Mouse (Mus musculus): ENCODE results near the gene Bglap2. TPM values are rescaled to one million over a fixed set of nuclear protein-coding genes. Genes with fewer than 3 reads are reported as not detected.

Bglap2 gene
- polyA plus RNA-seq, 1 experiment from 2014 or later: 1.3 TPM

DNA sequence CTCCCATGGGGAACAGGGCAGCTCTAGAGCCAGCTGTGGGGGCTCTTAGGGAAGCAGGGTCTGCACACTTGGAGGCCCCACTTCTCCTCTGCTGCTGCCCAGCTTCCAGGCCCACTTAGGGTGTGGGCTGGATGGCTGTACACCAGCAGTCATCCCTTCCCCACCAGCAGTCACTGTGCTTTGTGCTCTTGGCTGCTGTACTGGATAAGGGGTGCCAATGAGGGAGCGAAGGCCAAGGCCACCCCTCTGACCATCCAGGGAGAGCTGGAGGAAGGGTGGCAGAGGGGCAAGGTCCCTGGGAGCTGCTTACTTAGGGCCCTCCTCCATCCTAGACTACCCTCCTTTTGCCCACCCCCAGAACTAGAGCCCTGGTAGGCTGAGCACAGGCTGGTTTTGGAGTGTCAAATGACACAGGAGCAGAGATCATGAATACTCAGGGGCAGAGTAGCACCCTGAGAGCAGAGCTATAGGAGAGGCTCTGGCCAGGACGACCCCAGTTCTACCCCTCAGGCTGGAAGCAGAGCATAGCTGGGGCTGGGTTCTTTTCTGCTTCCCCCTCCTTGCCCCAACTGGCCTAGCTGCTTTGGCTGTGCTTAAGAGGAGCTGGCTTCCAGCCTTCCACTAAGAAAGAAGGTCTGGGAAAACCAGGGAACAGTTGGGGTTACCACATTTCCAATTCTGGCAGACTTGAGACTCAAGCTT, 16.7 kb downstream of the Bglap2 start:
- H3K36me3 ChIP-seq (ENCODE audit: control insufficient read depth, insufficient read depth, low read length): peaks cover 43% of the 10 kb centered on the region
- no peak overlapping the region for H3K9ac ChIP-seq (ENCODE audit: low read depth, low read length)
- peaks cover 4% of the 10 kb centered on the region; the same call in 1 of the 2 replicates for H3K27me3 ChIP-seq (ENCODE audit: control insufficient read depth, insufficient read depth, low read depth, low read length)
- no peaks in the 10 kb centered on the region for H3K4me1 ChIP-seq (ENCODE audit: control insufficient read depth, insufficient read depth, low read length)
- peak overlapping the region; percentile 8; the same call in 1 of the 2 replicates for H3K27ac ChIP-seq (ENCODE audit: low read length)
- H3K9me3 ChIP-seq (replicated peaks; ENCODE audit: control insufficient read depth, low read length, poor library complexity, severe bottlenecking): no peaks in the 10 kb centered on the region
- ATAC-seq: no peak
- WGBS: 92% methylated on average over 2 of the region's 2 CpGs
- H3K4me3 ChIP-seq (ENCODE audit: low read depth, low read length): no peak overlapping the region
- H3K4me2 ChIP-seq (ENCODE audit: low read length): no peak overlapping the region

DNA sequence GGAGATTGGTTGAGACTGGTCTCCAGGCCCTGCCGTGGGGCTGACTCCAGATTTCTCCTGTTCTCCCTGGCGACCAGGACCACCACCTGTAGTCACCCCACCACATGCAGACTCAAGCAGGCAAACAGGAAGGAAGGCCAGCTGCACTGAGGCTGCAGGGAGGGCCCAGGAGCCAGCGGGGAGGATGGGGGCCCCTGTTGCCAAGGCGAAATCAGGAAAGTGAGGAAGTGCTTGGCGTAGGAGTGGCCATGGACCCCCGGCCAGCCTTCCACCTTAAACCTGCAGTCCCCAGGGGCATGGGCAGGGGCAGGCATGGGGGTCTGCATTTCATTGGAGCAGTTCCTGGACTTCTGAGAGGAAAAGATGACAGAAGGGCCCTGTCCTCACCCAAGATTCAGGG, 17.4 kb downstream of the Bglap2 start:
- Histone ChIP-seq H3K9ac (ENCODE audit: low read depth, low read length) (no peak overlapping the region), H3K27ac (ENCODE audit: low read length) (no peak overlapping the region), H3K4me1 (ENCODE audit: control insufficient read depth, insufficient read depth, low read length) (no peaks in the 10 kb centered on the region), H3K9me3 (replicated peaks; ENCODE audit: control insufficient read depth, low read length, poor library complexity, severe bottlenecking) (no peaks in the 10 kb centered on the region), H3K36me3 (ENCODE audit: control insufficient read depth, insufficient read depth, low read length) (peaks cover 43% of the 10 kb centered on the region), H3K4me2 (ENCODE audit: low read length) (no peak overlapping the region), H3K4me3 (ENCODE audit: low read depth, low read length) (no peak overlapping the region), H3K27me3 (ENCODE audit: control insufficient read depth, insufficient read depth, low read depth, low read length) (peaks cover 4% of the 10 kb centered on the region; the same call in 1 of the 2 replicates)
- WGBS: 81% methylated on average over 5 of the region's 6 CpGs
- no peak for ATAC-seq

DNA sequence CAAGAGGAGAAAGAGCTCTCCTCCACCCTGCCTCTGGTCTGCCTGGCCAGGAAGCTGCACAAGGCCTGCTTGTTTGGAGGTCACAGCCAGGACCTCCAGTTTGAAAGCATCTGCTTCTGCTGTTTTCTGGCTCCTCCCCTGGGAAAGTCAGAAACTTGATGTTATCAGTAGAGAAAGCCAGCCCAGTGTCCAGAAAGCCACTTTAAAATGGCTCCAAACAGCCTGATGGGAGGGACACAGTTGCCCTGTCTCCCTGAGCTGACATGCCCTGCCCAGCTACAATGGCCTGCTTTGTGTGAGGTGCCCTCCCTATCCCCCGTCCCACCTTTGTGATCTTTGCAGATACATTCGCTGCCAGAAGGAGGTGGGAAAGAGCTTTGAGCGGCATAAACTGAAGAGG, 18.5 kb downstream of the Bglap2 start:
- no peak overlapping the region for H3K4me3 ChIP-seq (ENCODE audit: low read depth, low read length)
- ATAC-seq: no peak
- no peaks in the 10 kb centered on the region for H3K4me1 ChIP-seq (ENCODE audit: control insufficient read depth, insufficient read depth, low read length)
- 78% methylated on average over 3 of the region's 3 CpGs for WGBS
- no peaks in the 10 kb centered on the region for H3K9me3 ChIP-seq (replicated peaks; ENCODE audit: control insufficient read depth, low read length, poor library complexity, severe bottlenecking)
- H3K27ac ChIP-seq (ENCODE audit: low read length): no peak overlapping the region
- no peak overlapping the region for H3K4me2 ChIP-seq (ENCODE audit: low read length)
- H3K36me3 ChIP-seq (ENCODE audit: control insufficient read depth, insufficient read depth, low read length): peaks cover 47% of the 10 kb centered on the region
- no peaks in the 10 kb centered on the region for H3K27me3 ChIP-seq (ENCODE audit: control insufficient read depth, insufficient read depth, low read depth, low read length)
- no peak overlapping the region for H3K9ac ChIP-seq (ENCODE audit: low read depth, low read length)

DNA sequence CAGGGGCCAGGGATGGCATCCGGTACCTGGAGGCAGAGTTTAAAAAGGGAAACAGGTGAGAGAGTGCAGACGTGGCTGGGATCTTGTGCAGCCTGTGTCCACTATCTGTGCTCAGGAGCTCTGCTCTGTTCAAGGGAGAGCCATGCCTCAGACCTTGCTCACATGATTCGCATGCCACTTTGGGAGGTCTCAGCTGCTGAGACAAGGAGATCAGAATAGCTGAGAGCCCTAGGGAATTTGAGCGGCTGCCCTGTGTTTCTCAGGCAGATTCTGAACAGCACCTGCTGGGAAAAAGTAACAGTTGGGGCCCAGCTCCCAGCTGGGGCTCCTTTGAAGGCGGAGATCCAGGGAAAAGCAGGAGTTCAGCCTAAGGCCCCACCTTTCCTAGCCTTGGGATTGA, 18.9 kb downstream of the Bglap2 start:
- Histone ChIP-seq H3K4me3 (ENCODE audit: low read depth, low read length) (no peak overlapping the region), H3K27me3 (ENCODE audit: control insufficient read depth, insufficient read depth, low read depth, low read length) (no peaks in the 10 kb centered on the region), H3K36me3 (ENCODE audit: control insufficient read depth, insufficient read depth, low read length) (peaks cover 51% of the 10 kb centered on the region), H3K4me2 (ENCODE audit: low read length) (no peak overlapping the region), H3K4me1 (ENCODE audit: control insufficient read depth, insufficient read depth, low read length) (no peaks in the 10 kb centered on the region), H3K9ac (ENCODE audit: low read depth, low read length) (no peak overlapping the region), H3K9me3 (replicated peaks; ENCODE audit: control insufficient read depth, low read length, poor library complexity, severe bottlenecking) (no peaks in the 10 kb centered on the region), H3K27ac (ENCODE audit: low read length) (no peak overlapping the region)
- no peak for ATAC-seq
- 67% methylated on average over 5 of the region's 5 CpGs for WGBS

DNA sequence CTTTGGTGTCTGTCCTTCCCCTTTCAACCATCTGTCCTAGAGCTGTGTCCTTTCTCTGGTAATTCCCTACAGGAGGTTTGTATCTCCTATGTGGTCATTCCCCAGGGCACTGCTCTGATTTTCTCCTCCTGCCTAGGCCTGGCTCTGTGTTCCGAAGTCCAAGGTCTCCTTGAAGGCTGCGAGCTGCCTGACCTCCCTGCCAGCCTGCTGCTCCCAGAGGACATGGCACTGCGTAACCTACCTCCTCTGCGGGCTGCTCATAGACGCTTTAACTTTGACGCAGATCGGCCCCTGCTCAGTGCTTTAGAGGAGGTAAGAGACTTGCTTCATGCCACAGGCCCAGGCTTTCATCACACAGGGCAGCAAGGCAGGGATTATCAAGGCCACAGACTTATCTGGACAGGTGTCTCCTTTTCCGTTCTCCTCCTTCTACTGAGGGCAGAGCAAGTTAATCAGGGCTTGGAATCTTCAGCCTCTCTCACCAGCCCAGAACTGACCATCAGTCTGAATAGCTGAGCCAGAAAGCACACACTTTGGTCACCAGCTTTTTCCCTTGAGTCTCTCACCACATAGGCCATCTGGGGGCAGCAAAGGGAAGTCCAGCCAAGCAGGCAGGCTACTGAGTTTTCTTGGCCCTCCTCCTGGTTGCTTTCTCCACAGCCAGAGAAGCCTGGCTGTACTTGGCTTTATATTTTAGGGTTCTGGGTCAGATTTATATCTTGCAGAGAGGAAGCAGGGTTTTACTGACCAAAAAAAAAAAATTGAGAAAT, 23.9 kb downstream of the Bglap2 start:
- peaks cover 68% of the 10 kb centered on the region for H3K36me3 ChIP-seq (ENCODE audit: control insufficient read depth, insufficient read depth, low read length)
- H3K4me3 ChIP-seq (ENCODE audit: low read depth, low read length): no peak overlapping the region
- H3K4me1 ChIP-seq (ENCODE audit: control insufficient read depth, insufficient read depth, low read length): no peaks in the 10 kb centered on the region
- H3K27me3 ChIP-seq (ENCODE audit: control insufficient read depth, insufficient read depth, low read depth, low read length): no peaks in the 10 kb centered on the region
- WGBS: 94% methylated on average over 8 of the region's 8 CpGs
- H3K27ac ChIP-seq (ENCODE audit: low read length): no peak overlapping the region
- H3K4me2 ChIP-seq (ENCODE audit: low read length): no peak overlapping the region
- ATAC-seq: no peak
- H3K9ac ChIP-seq (ENCODE audit: low read depth, low read length): no peak overlapping the region
- H3K9me3 ChIP-seq (replicated peaks; ENCODE audit: control insufficient read depth, low read length, poor library complexity, severe bottlenecking): no peaks in the 10 kb centered on the region

DNA sequence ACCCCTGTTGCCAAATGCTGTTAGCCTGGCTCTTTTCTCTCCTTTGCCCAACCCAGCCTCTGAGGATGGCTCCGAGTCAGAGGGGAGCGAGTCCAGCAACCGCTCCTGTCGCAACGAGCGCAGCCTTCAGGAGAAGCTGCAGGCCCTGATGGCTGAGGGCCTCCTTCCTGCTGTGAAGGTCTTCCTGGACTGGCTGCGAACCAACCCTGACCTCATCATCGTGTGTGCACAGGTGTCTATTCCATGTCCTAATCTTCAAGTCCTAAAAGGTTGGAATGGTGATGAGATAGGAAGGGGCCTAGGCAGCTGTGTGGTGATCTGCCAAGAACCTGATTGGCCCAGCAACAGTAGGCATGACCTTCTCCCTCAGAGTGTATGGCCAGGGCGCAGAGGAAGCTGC, 25.6 kb downstream of the Bglap2 start:
- no peaks in the 10 kb centered on the region for H3K9me3 ChIP-seq (replicated peaks; ENCODE audit: control insufficient read depth, low read length, poor library complexity, severe bottlenecking)
- no peak for ATAC-seq
- no peak overlapping the region for H3K27ac ChIP-seq (ENCODE audit: low read length)
- no peaks in the 10 kb centered on the region for H3K4me1 ChIP-seq (ENCODE audit: control insufficient read depth, insufficient read depth, low read length)
- peaks cover 70% of the 10 kb centered on the region for H3K36me3 ChIP-seq (ENCODE audit: control insufficient read depth, insufficient read depth, low read length)
- H3K4me2 ChIP-seq (ENCODE audit: low read length): no peak overlapping the region
- no peak overlapping the region for H3K9ac ChIP-seq (ENCODE audit: low read depth, low read length)
- no peaks in the 10 kb centered on the region for H3K27me3 ChIP-seq (ENCODE audit: control insufficient read depth, insufficient read depth, low read depth, low read length)
- H3K4me3 ChIP-seq (ENCODE audit: low read depth, low read length): no peak overlapping the region
- 91% methylated on average over 9 of the region's 9 CpGs for WGBS

DNA sequence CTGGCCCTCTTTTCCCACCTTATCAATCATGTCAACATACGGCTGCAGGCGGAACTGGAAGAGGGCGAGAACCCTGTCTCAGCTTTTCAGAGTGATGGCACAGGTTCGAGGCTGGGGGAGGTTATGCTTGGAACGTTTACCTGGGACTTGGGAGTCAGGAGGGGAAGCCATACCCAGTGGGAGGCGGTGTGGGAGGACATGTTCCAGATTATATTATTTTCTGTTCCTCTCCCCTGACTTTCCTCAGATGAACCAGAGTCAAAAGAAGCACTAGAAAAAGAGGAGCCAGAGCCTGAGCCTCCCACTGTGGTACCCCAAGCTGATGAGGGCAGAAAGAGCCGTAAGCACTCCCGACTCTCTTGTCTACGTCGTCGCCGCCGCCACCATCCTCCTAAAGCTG, 27.8 kb downstream of the Bglap2 start:
- WGBS: 97% methylated on average over 13 of the region's 13 CpGs
- no peak overlapping the region for H3K9ac ChIP-seq (ENCODE audit: low read depth, low read length)
- no peaks in the 10 kb centered on the region for H3K9me3 ChIP-seq (replicated peaks; ENCODE audit: control insufficient read depth, low read length, poor library complexity, severe bottlenecking)
- peaks cover 84% of the 10 kb centered on the region for H3K36me3 ChIP-seq (ENCODE audit: control insufficient read depth, insufficient read depth, low read length)
- H3K4me3 ChIP-seq (ENCODE audit: low read depth, low read length): no peak overlapping the region
- no peak overlapping the region for H3K27ac ChIP-seq (ENCODE audit: low read length)
- no peaks in the 10 kb centered on the region for H3K4me1 ChIP-seq (ENCODE audit: control insufficient read depth, insufficient read depth, low read length)
- H3K4me2 ChIP-seq (ENCODE audit: low read length): no peak overlapping the region
- ATAC-seq: no peak
- H3K27me3 ChIP-seq (ENCODE audit: control insufficient read depth, insufficient read depth, low read depth, low read length): no peaks in the 10 kb centered on the region

DNA sequence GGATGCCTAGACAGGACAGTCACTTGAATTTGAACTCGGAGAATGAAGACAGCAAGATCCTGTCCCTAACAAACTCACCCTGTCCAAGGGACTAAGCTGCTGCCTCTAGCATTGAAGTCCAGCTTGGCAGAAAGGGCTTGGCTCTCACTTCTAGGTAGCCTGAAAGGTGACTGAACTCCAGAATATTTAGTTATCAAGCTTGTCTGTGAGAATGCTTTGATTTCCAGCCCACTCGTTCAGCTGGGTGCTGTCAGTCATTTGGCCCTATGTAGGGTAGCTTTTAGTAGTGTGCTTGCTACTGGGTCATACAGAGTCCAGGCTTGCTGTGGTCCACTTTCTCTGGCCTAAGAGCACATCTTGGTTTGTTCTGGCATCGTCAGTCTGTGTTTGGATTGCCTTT, 39.5 kb downstream of the Bglap2 start:
- H3K27me3 ChIP-seq (ENCODE audit: control insufficient read depth, insufficient read depth, low read depth, low read length): no peaks in the 10 kb centered on the region
- peaks cover 19% of the 10 kb centered on the region for H3K4me1 ChIP-seq (ENCODE audit: control insufficient read depth, insufficient read depth, low read length)
- no peaks in the 10 kb centered on the region for H3K9me3 ChIP-seq (replicated peaks; ENCODE audit: control insufficient read depth, low read length, poor library complexity, severe bottlenecking)
- H3K27ac ChIP-seq (ENCODE audit: low read length): no peak overlapping the region
- H3K4me2 ChIP-seq (ENCODE audit: low read length): no peak overlapping the region
- H3K36me3 ChIP-seq (ENCODE audit: control insufficient read depth, insufficient read depth, low read length): peaks cover 15% of the 10 kb centered on the region
- WGBS: 73% methylated on average over 3 of the region's 3 CpGs
- no peak for ATAC-seq
- no peak overlapping the region for H3K4me3 ChIP-seq (ENCODE audit: low read depth, low read length)
- no peak overlapping the region for H3K9ac ChIP-seq (ENCODE audit: low read depth, low read length)

DNA sequence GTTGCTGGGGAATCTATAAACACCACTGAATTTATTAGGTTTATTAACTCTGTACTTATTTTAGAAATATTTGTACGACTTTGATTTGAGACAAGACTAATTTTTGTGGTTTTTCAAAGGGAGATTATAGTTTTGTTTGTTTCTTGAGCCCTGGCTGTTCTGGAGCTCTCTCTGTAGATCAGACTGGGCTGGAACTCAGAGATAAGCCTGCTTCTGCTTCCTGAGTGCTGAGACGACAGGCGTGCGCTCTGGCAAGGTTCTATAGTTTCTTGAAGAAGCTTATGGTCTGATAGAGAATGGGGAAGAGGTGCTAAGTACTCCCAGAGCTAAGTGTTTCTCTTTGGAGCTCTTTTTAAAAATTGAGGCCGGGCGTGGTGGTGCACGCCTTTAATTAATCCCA, 40.2 kb downstream of the Bglap2 start:
- no peaks in the 10 kb centered on the region for H3K27me3 ChIP-seq (ENCODE audit: control insufficient read depth, insufficient read depth, low read depth, low read length)
- WGBS: 95% methylated on average over 7 of the region's 7 CpGs

More for the DNA sequence above, 40.2 kb downstream of the Bglap2 start:
- ATAC-seq: no peak
- Histone ChIP-seq H3K9ac (ENCODE audit: low read depth, low read length) (no peak overlapping the region), H3K36me3 (ENCODE audit: control insufficient read depth, insufficient read depth, low read length) (peaks cover 9% of the 10 kb centered on the region), H3K4me2 (ENCODE audit: low read length) (no peak overlapping the region), H3K9me3 (replicated peaks; ENCODE audit: control insufficient read depth, low read length, poor library complexity, severe bottlenecking) (no peaks in the 10 kb centered on the region), H3K4me1 (ENCODE audit: control insufficient read depth, insufficient read depth, low read length) (peaks cover 19% of the 10 kb centered on the region), H3K27ac (ENCODE audit: low read length) (no peak overlapping the region), H3K4me3 (ENCODE audit: low read depth, low read length) (no peak overlapping the region)

Data from midbrain, embryonic 16.5 days (tissue).